Mouse (Mus musculus) kidney, adult 2 months (tissue): Measurements from ENCODE around the gene Ralgds. TPM values are rescaled to one million over a fixed set of nuclear protein-coding genes. Genes with fewer than 3 reads are reported as not detected.

Experiments used
- DNase-seq: peaks from one replicate; pipeline ENCODE4 v3.0.0; 2021
- H3K27ac ChIP-seq: fragments of 200-500 bp; 2 replicates; pipeline ENCODE4 v1.5.1; 2012; ENCODE audit warnings: low read depth, low read length, control low read depth, inconsistent platforms; ENCODE audit not compliant: insufficient read depth
- H3K27me3 ChIP-seq: fragments of 200-500 bp; replicated peaks from 2 replicates; pipeline ENCODE4 v1.6.1; 2012; ENCODE audit warnings: mild to moderate bottlenecking, moderate library complexity, low read length, inconsistent platforms; ENCODE audit not compliant: control insufficient read depth, insufficient read depth
- H3K36me3 ChIP-seq: fragments of 200-500 bp; 2 replicates; pipeline ENCODE4 v1.6.1; 2012; ENCODE audit warnings: mild to moderate bottlenecking, moderate library complexity, low read length, inconsistent platforms; ENCODE audit not compliant: control insufficient read depth, insufficient read depth
- H3K4me1 ChIP-seq: fragments of 200-500 bp; 2 replicates; pipeline ENCODE4 v1.6.1; 2011; ENCODE audit warnings: low read length; ENCODE audit not compliant: control insufficient read depth, insufficient read depth
- H3K4me3 ChIP-seq: fragments of 200-500 bp; 2 replicates; pipeline ENCODE4 v1.5.1; 2011; ENCODE audit warnings: mild to moderate bottlenecking, low read depth, low read length, control low read depth; ENCODE audit not compliant: insufficient read depth
- CTCF ChIP-seq: fragments of 200-500 bp; conservative IDR thresholded peaks from 2 replicates; pipeline ENCODE4 v1.5.1; 2011; ENCODE audit warnings: low read depth, mild to moderate bottlenecking, control low read depth, low read length, moderate library complexity, mixed read lengths; ENCODE audit not compliant: insufficient read depth, insufficient read length
- POLR2A ChIP-seq: fragments of 200-500 bp; IDR thresholded peaks from one replicate; pipeline ENCODE4 v1.6.1; 2011; ENCODE audit warnings: low read depth, low read length, control low read depth
- WGBS: fragments of 180-500 bp; shearing (Covaris S2); methylation state at CpG from one replicate; pipeline ENCODE4 v1.1.7; 2018; 5-methylcytosine and 5-hydroxymethylcytosine counted together
- polyA plus RNA-seq: library from polyadenylated mRNA; depleted of rRNA; stranded (reverse); fragments of >200 nt; gene quantifications from 2 replicates; pipeline ENCODE4 v1.2.3, GENCODE M21; 2012

The Ralgds gene
- polyA plus RNA-seq, 1 experiment, result 24.6 TPM

- H3K4me3 ChIP-seq, result peak overlapping the region; percentile 71
- H3K27ac ChIP-seq, result 0 out of 2 replicates have a peak overlapping the region, but pooled peaks have one; percentile 52
- H3K4me1 ChIP-seq, result peaks cover 6% of the 10 kb centered on the region; the same call in 1 of the 2 replicates
- WGBS, result 65% methylated on average over 7 of the region's 7 CpGs
- no peaks in the 10 kb centered on the region for H3K36me3 ChIP-seq
- no peak for DNase-seq
- no peaks in the 10 kb centered on the region for H3K27me3 ChIP-seq
- TF ChIP-seq POLR2A (no peak), CTCF (no peak)
These were observed 21.0 kb downstream of the Ralgds start for GRCm38 (mm10) chr2:28533901-28534435.

GRCm38 (mm10) chr2:28534436-28535262, 21.7 kb downstream of the Ralgds start:
- peak overlapping the region; percentile 52; the same call in 1 of the 2 replicates for H3K27ac ChIP-seq
- no peaks in the 10 kb centered on the region for H3K36me3 ChIP-seq
- H3K4me3 ChIP-seq, result no peak overlapping the region; the same call in 1 of the 2 replicates
- no peak for TF ChIP-seq CTCF
- no peak for TF ChIP-seq POLR2A
- 54% methylated on average over 11 of the region's 11 CpGs for WGBS
- peak; percentile 73 for DNase-seq
- H3K27me3 ChIP-seq, result no peaks in the 10 kb centered on the region
- H3K4me1 ChIP-seq, result peaks cover 7% of the 10 kb centered on the region; the same call in 1 of the 2 replicates

- WGBS, result 50% methylated on average over 4 of the region's 4 CpGs
- Histone ChIP-seq H3K4me3 (no peak overlapping the region), H3K27ac (no peak overlapping the region), H3K27me3 (no peaks in the 10 kb centered on the region), H3K4me1 (peaks cover 7% of the 10 kb centered on the region), H3K36me3 (no peaks in the 10 kb centered on the region)
- no peak for DNase-seq
- TF ChIP-seq CTCF, result no peak
- no peak for TF ChIP-seq POLR2A
These were observed 22.3 kb downstream of the Ralgds start for GRCm38 (mm10) chr2:28535263-28535540.

- Histone ChIP-seq H3K4me1 (peaks cover 12% of the 10 kb centered on the region), H3K27me3 (no peaks in the 10 kb centered on the region), H3K4me3 (no peak overlapping the region), H3K36me3 (no peaks in the 10 kb centered on the region), H3K27ac (no peak overlapping the region)
- no peak for DNase-seq
- TF ChIP-seq CTCF (no peak), POLR2A (no peak)
- 50% methylated on average over 7 of the region's 7 CpGs for WGBS
These were observed 22.7 kb downstream of the Ralgds start for GRCm38 (mm10) chr2:28535650-28536049.

GRCm38 (mm10) chr2:28536166-28536565, 23.2 kb downstream of the Ralgds start:
- peaks cover 14% of the 10 kb centered on the region for H3K4me1 ChIP-seq
- H3K27ac ChIP-seq, result no peak overlapping the region
- TF ChIP-seq CTCF (no peak), POLR2A (no peak)
- no peak for DNase-seq
- H3K36me3 ChIP-seq, result no peaks in the 10 kb centered on the region
- H3K4me3 ChIP-seq, result no peak overlapping the region
- 48% methylated on average over 4 of the region's 4 CpGs for WGBS
- no peaks in the 10 kb centered on the region for H3K27me3 ChIP-seq

- WGBS, result 76% methylated on average over 11 of the region's 11 CpGs
- TF ChIP-seq CTCF, result no peak
- no peak for TF ChIP-seq POLR2A
- no peak overlapping the region for H3K27ac ChIP-seq
- DNase-seq, result no peak
- H3K4me1 ChIP-seq, result peaks cover 14% of the 10 kb centered on the region
- no peaks in the 10 kb centered on the region for H3K27me3 ChIP-seq
- no peak overlapping the region for H3K4me3 ChIP-seq
- no peaks in the 10 kb centered on the region for H3K36me3 ChIP-seq
These were observed 24.1 kb downstream of the Ralgds start for GRCm38 (mm10) chr2:28536766-28537633.

- H3K36me3 ChIP-seq, result no peaks in the 10 kb centered on the region
- no peaks in the 10 kb centered on the region for H3K27me3 ChIP-seq
- TF ChIP-seq POLR2A (no peak), CTCF (no peak)
- no peak for DNase-seq
- peaks cover 14% of the 10 kb centered on the region for H3K4me1 ChIP-seq
- no peak overlapping the region for H3K27ac ChIP-seq
- H3K4me3 ChIP-seq, result no peak overlapping the region
- 84% methylated on average over 4 of the region's 4 CpGs for WGBS
These were observed 24.7 kb downstream of the Ralgds start for GRCm38 (mm10) chr2:28537634-28537920.
